Mouse (Mus musculus): ENCODE data around the gene Pitpnm2.

DNA sequence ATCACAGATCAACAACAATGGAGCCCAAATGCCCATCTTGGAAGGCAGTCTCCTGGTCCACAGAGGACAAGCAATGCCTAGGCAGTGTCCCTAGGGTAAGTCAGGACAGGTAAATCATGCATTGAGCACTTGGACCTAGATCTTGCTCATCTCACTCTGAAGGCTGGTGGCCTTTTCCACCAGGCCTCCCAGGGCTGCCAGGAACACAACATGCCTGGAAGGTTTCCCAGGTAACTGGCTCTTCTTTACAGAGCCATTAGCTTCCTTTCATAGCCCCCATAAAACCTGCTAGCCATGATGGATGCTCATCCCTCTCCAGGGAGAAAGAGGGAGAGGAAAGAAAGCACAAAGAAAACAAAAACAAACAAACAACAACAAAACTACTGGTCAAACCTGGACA lies 82.8 kb downstream of the Pitpnm2 start:
- TF ChIP-seq CTCF (IDR thresholded peaks at IDR 0.05; ENCODE audit: extremely low read depth, insufficient read depth, low read length) (no peak), POLR2A (IDR thresholded peaks at IDR 0.05; ENCODE audit: extremely low read depth, insufficient read depth, low read length) (no peak)

All from cortical plate, adult 2 months (tissue).